Mouse (Mus musculus): Measurements from ENCODE around the gene Amt. TPM values are rescaled to one million over a fixed set of nuclear protein-coding genes. Genes with fewer than 3 reads are reported as not detected.

Gene Amt
- polyA plus RNA-seq, 1 experiment from 2014 or later = 18.8 TPM

- Histone ChIP-seq H3K4me1 (ENCODE audit: control insufficient read depth, insufficient read depth, low read length) (peaks cover 18% of the 10 kb centered on the region), H3K9me3 (replicated peaks; ENCODE audit: control insufficient read depth, low read length) (no peaks in the 10 kb centered on the region), H3K27ac (ENCODE audit: low read length) (peak overlapping the region; percentile 97), H3K36me3 (ENCODE audit: control insufficient read depth, insufficient read depth, low read length) (peaks cover 10% of the 10 kb centered on the region; the same call in 1 of the 2 replicates), H3K9ac (ENCODE audit: low read length) (peak overlapping the region; percentile 95), H3K4me2 (ENCODE audit: low read depth, low read length) (peak overlapping the region; percentile 64), H3K27me3 (ENCODE audit: control insufficient read depth, insufficient read depth, low read length) (no peaks in the 10 kb centered on the region), H3K4me3 (replicated peaks; ENCODE audit: low read length) (peak overlapping the region; percentile 96)
- no peak for ATAC-seq (ENCODE audit: insufficient read depth, low FRiP score)
- 3% methylated on average over 14 of the region's 14 CpGs for WGBS
These were observed 51.6 kb downstream of the Amt start for GRCm38 (mm10) chr9:108348290-108348680.

- Histone ChIP-seq H3K4me2 (ENCODE audit: low read depth, low read length) (no peak overlapping the region), H3K9me3 (replicated peaks; ENCODE audit: control insufficient read depth, low read length) (no peaks in the 10 kb centered on the region), H3K27me3 (ENCODE audit: control insufficient read depth, insufficient read depth, low read length) (no peaks in the 10 kb centered on the region), H3K4me3 (replicated peaks; ENCODE audit: low read length) (no peak overlapping the region), H3K27ac (ENCODE audit: low read length) (no peak overlapping the region), H3K4me1 (ENCODE audit: control insufficient read depth, insufficient read depth, low read length) (peaks cover 13% of the 10 kb centered on the region), H3K9ac (ENCODE audit: low read length) (no peak overlapping the region), H3K36me3 (ENCODE audit: control insufficient read depth, insufficient read depth, low read length) (peaks cover 10% of the 10 kb centered on the region)
- ATAC-seq (ENCODE audit: insufficient read depth, low FRiP score) = no peak
- 87% methylated on average over 4 of the region's 4 CpGs for WGBS
These were observed 53.1 kb downstream of the Amt start for GRCm38 (mm10) chr9:108349727-108350126.

Other genes with a start within 250 kb of the Amt start
- gene Gmppb, start 247.6 kb upstream of the Amt start, polyA plus RNA-seq (2015; fragmentation: Nextera tagmentation; extraction: Ambion mirVana) = 49.3 and 56.1 TPM in 2 replicates
- 3.9 and 4.5 TPM in 2 replicates for gene Amigo3, start 243.7 kb upstream of the Amt start, polyA plus RNA-seq (2015; fragmentation: Nextera tagmentation; extraction: Ambion mirVana)
- gene Mst1, start 216.4 kb upstream of the Amt start, polyA plus RNA-seq (2015; fragmentation: Nextera tagmentation; extraction: Ambion mirVana) = 7.8 and 8.7 TPM in 2 replicates
- gene Rnf123, start 213.5 kb upstream of the Amt start, polyA plus RNA-seq (2015; fragmentation: Nextera tagmentation; extraction: Ambion mirVana) = 31.2 and 32.8 TPM in 2 replicates
- 75.1 and 82.7 TPM in 2 replicates for gene Apeh, start 202.2 kb upstream of the Amt start, polyA plus RNA-seq (2015; fragmentation: Nextera tagmentation; extraction: Ambion mirVana)
- gene Bsn, start 106.5 kb upstream of the Amt start, polyA plus RNA-seq (2015; fragmentation: Nextera tagmentation; extraction: Ambion mirVana) = 2.9 and 3.2 TPM in 2 replicates
- 90.8 and 91.8 TPM in 2 replicates for gene Dag1, start 32.9 kb upstream of the Amt start, polyA plus RNA-seq (2015; fragmentation: Nextera tagmentation; extraction: Ambion mirVana)
- gene Nicn1, start 6.4 kb upstream of the Amt start, polyA plus RNA-seq (2015; fragmentation: Nextera tagmentation; extraction: Ambion mirVana) = 33.1 and 36.1 TPM in 2 replicates
- gene Rhoa, start 9.3 kb downstream of the Amt start, polyA plus RNA-seq (2015; fragmentation: Nextera tagmentation; extraction: Ambion mirVana) = 493 and 511 TPM in 2 replicates
- 46.8 and 46.9 TPM in 2 replicates for gene Tcta, start 9.3 kb downstream of the Amt start, polyA plus RNA-seq (2015; fragmentation: Nextera tagmentation; extraction: Ambion mirVana)
- gene Gpx1, start 42.0 kb downstream of the Amt start, polyA plus RNA-seq (2015; fragmentation: Nextera tagmentation; extraction: Ambion mirVana) = 1,034 and 1,067 TPM in 2 replicates
- gene Usp4, start 51.0 kb downstream of the Amt start, polyA plus RNA-seq (2015; fragmentation: Nextera tagmentation; extraction: Ambion mirVana) = 92.7 and 113 TPM in 2 replicates
- 0.50 and 0.70 TPM in 2 replicates for gene 1700102P08Rik, start 96.0 kb downstream of the Amt start, polyA plus RNA-seq (2015; fragmentation: Nextera tagmentation; extraction: Ambion mirVana)
- gene Ccdc36, start 131.6 kb downstream of the Amt start, polyA plus RNA-seq (2015; fragmentation: Nextera tagmentation; extraction: Ambion mirVana) = 1.3 and 1.9 TPM in 2 replicates
- not detected in 2 replicates for gene BC048562, start 139.6 kb downstream of the Amt start, polyA plus RNA-seq (2015; fragmentation: Nextera tagmentation; extraction: Ambion mirVana)
- 51.6 and 55.7 TPM in 2 replicates for gene Ccdc71, start 163.7 kb downstream of the Amt start, polyA plus RNA-seq (2015; fragmentation: Nextera tagmentation; extraction: Ambion mirVana)
- 63.4 and 67.5 TPM in 2 replicates for gene Klhdc8b, start 164.7 kb downstream of the Amt start, polyA plus RNA-seq (2015; fragmentation: Nextera tagmentation; extraction: Ambion mirVana)
- gene Lamb2, start 182.9 kb downstream of the Amt start, polyA plus RNA-seq (2015; fragmentation: Nextera tagmentation; extraction: Ambion mirVana) = 61.4 and 68.7 TPM in 2 replicates
- 41.1 and 49.5 TPM in 2 replicates for gene Usp19, start 193.7 kb downstream of the Amt start, polyA plus RNA-seq (2015; fragmentation: Nextera tagmentation; extraction: Ambion mirVana)
- 106 and 127 TPM in 2 replicates for gene Qars, start 210.9 kb downstream of the Amt start, polyA plus RNA-seq (2015; fragmentation: Nextera tagmentation; extraction: Ambion mirVana)
- 95.4 and 97.1 TPM in 2 replicates for gene Qrich1, start 220.0 kb downstream of the Amt start, polyA plus RNA-seq (2015; fragmentation: Nextera tagmentation; extraction: Ambion mirVana)